Mouse (Mus musculus): ENCODE data around the gene Cdk13. TPM values are rescaled to one million over a fixed set of nuclear protein-coding genes. Genes with fewer than 3 reads are reported as not detected.
A peak's percentile ranks its signal among the peaks of the same experiment; 100 is the strongest.

Cdk13 gene
- total RNA-seq (2014; rRNA removed) (105 and 108 TPM in 2 replicates), polyA plus RNA-seq (2015; fragmentation: Nextera tagmentation; extraction: Ambion mirVana) (11.6 and 11.7 TPM in 2 replicates)

DNA sequence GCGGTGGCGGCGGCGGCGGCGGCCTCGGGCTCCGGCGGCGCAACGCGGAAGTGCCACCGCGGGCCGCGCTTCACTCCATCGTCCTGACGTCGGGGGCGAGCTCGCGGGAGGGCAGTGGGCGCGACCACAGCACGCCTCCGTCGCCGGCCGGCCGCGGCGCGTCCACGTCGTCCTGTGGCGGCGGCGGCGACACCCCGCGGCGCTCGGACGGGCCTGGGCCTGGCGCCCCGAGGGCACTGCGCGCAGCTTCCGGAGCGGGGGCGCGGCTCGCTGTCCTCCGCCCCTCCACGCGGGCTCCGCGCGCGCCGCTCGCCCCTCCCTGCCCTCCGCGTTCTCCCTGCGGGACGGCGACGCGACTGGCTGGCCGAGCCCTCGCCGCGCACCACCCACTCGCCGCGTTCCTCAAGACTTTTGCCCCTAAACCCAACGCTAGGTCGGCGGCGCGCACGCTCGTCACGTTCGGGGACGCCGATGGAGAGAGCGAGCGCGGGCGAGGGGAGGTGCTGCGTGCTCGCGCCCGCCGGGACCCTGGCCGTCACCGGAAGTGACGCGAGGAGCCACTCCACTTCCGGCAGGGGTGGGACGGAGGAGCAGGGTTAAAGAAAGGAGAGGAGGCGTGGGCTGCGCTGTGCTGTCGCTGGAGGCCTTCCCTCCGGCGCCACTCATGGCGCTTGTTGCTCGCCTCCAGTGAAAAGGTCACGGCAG lies at the start of gene Cdk13:
Cdk13 (minus strand) TSS at position 189 of the 705 bp plus-strand sequence.
- peak; percentile 97 for ATAC-seq
- Histone ChIP-seq H3K4me2 (ENCODE audit: low read depth, low read length) (peak within 1 kb of the TSS; percentile 89), H3K4me1 (ENCODE audit: insufficient read depth, low read length) (peaks cover 8% of the 10 kb centered on the region), H3K4me3 (ENCODE audit: low read length) (peak within 1 kb of the TSS; percentile 98), H3K36me3 (ENCODE audit: insufficient read depth, low read length) (no peaks in the 10 kb centered on the region), H3K27me3 (ENCODE audit: insufficient read depth, low read length) (no peaks in the 10 kb centered on the region), H3K9ac (replicated peaks; ENCODE audit: low read length) (peak within 1 kb of the TSS; percentile 96), H3K9me3 (ENCODE audit: low read length) (no peaks in the 10 kb centered on the region), H3K27ac (peak within 1 kb of the TSS; percentile 98)
- no peak for TF ChIP-seq CTCF (IDR thresholded peaks at IDR 0.05; ENCODE audit: low read depth)
- WGBS, result under 1% methylated on average over 72 of the region's 110 CpGs
- peak; percentile 99 for DNase-seq (ENCODE audit: low spot score)

DNA sequence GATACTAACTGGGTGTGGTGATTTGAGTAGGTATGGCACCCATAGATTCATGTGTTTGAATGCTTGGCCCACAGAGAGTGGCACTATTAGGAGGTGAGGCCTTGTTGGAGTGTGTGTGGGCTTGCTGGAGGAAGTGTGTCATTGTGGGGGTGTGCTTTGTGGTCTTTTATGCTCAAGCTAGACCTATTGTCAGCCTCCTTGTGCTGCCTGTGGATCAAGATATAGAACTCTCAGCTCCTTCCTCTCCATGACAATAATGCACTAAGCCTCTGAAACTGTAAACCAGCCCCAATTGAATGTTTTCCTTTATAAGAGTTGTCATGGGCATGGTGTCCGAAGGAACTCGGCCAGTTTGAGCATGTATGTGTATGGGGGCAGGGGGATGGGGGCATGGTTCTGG lies 38.4 kb upstream of the Cdk13 start:
- TF ChIP-seq CTCF (IDR thresholded peaks at IDR 0.05; ENCODE audit: low read depth), result no peak
- H3K4me3 ChIP-seq (ENCODE audit: low read length), result no peak overlapping the region

DNA sequence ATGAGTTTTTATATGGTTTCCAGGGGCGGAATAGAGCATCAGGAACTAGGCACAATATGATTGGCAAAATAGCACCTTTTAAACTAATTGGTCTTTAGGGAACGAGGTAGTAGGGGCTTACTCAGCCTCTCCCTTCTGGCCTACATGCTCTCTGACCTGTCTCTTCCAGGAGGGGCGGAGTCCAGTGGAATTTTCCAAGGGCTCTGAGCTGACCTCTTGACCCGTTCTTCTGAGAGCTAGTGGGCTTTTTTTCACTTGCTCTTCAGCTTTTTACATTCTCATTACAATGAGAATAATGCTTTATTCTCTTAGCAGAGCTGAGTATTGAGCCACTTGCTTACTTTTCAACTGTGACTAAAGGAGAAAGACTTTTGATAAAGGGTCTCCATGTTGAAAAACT lies 37.9 kb upstream of the Cdk13 start:
- Histone ChIP-seq H3K36me3 (ENCODE audit: insufficient read depth, low read length) (no peaks in the 10 kb centered on the region), H3K9ac (replicated peaks; ENCODE audit: low read length) (no peak overlapping the region), H3K4me2 (ENCODE audit: low read depth, low read length) (no peak overlapping the region), H3K27me3 (ENCODE audit: insufficient read depth, low read length) (no peaks in the 10 kb centered on the region), H3K9me3 (ENCODE audit: low read length) (no peaks in the 10 kb centered on the region), H3K27ac (no peak overlapping the region), H3K4me1 (ENCODE audit: insufficient read depth, low read length) (no peaks in the 10 kb centered on the region), H3K4me3 (ENCODE audit: low read length) (no peak overlapping the region)
- ATAC-seq, result no peak
- no peak for TF ChIP-seq CTCF (IDR thresholded peaks at IDR 0.05; ENCODE audit: low read depth)
- WGBS, result 37% methylated on average over 4 of the region's 4 CpGs
- no peak for DNase-seq (ENCODE audit: low spot score)

More for the DNA sequence above, 38.4 kb upstream of the Cdk13 start:
- Histone ChIP-seq H3K27me3 (ENCODE audit: insufficient read depth, low read length) (no peaks in the 10 kb centered on the region), H3K9ac (replicated peaks; ENCODE audit: low read length) (no peak overlapping the region), H3K36me3 (ENCODE audit: insufficient read depth, low read length) (no peaks in the 10 kb centered on the region), H3K27ac (no peak overlapping the region), H3K9me3 (ENCODE audit: low read length) (no peaks in the 10 kb centered on the region), H3K4me1 (ENCODE audit: insufficient read depth, low read length) (no peaks in the 10 kb centered on the region), H3K4me2 (ENCODE audit: low read depth, low read length) (no peak overlapping the region)
- ATAC-seq (no peak), DNase-seq (ENCODE audit: low spot score) (no peak)
- 80% methylated on average over 2 of the region's 2 CpGs for WGBS

DNA sequence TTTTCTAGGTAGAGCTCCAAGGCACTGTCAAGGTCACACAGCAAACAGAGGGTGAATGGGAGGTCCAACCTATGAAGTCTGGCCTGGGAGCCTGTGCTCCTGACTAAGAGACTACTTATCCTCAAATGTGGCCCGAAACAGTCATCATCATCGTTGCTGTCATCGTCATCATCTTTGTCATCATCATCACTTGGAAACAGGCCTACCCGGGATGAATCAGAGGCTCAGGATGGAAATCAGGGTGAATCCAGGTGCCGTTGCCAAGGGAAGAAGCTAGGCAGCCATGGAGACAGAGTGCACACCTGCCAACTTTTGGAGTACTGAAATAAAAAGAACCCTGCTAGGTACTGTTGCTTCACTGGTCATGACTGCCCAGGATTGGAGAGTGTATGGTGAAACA lies 34.2 kb upstream of the Cdk13 start:
- Histone ChIP-seq H3K4me1 (ENCODE audit: insufficient read depth, low read length) (no peaks in the 10 kb centered on the region), H3K27ac (no peak overlapping the region), H3K9ac (replicated peaks; ENCODE audit: low read length) (no peak overlapping the region), H3K4me3 (ENCODE audit: low read length) (no peak overlapping the region), H3K4me2 (ENCODE audit: low read depth, low read length) (no peak overlapping the region), H3K36me3 (ENCODE audit: insufficient read depth, low read length) (no peaks in the 10 kb centered on the region), H3K9me3 (ENCODE audit: low read length) (no peaks in the 10 kb centered on the region), H3K27me3 (ENCODE audit: insufficient read depth, low read length) (no peaks in the 10 kb centered on the region)
- no peak for TF ChIP-seq CTCF (IDR thresholded peaks at IDR 0.05; ENCODE audit: low read depth)
- ATAC-seq, result no peak
- no peak for DNase-seq (ENCODE audit: low spot score)
- WGBS, result 93% methylated on average over 5 of the region's 5 CpGs

- no peaks in the 10 kb centered on the region for H3K9me3 ChIP-seq (ENCODE audit: low read length)
- ATAC-seq, result peak; percentile 78
- peak; percentile 82 for DNase-seq (ENCODE audit: low spot score)
Measured at GRCm38 (mm10) chr13:17838484-17838851, 33.6 kb upstream of the Cdk13 start.

DNA sequence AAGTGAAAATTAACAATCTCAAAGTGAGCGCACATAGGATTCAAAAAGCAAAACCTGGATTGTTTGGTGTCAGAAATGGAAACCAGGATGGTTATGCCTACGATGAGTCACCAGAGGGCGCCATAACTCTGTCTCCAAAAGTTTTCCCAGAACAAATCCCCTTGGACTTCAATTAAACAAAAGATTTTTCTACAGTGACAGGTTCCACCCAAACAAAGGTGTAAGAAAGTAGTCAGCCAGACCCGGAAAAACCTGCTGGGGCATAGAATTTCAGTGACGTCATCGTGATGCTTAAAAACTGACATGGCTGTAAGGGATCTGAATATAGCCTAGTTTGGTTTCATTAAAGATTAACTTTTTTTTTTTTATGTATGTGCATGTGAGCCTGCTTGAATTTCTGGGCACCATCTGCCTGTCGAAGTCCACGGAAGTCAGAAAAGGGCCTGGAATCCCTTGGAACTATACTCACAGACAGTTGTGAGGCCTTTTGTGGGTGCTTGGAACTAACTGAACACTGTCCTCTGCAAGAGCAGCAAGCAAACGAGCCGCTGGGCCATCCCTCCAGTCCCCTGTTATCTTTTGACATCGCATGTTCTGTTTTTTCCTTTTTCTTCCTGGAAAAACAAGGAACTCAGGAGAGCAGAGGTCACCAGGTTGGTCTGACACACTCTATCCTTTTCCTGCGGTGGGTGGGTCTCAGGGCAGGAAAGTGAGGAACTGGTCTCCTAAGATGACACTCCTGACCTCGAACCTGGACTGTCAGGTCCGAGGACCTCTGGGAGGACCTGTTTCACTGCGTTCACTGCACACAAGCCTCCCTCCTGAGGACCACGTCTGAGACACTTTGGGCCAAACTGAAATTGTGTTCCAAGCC lies 33.0 kb upstream of the Cdk13 start:
- H3K36me3 ChIP-seq (ENCODE audit: insufficient read depth, low read length), result no peaks in the 10 kb centered on the region
- peak; percentile 80 for TF ChIP-seq CTCF (IDR thresholded peaks at IDR 0.05; ENCODE audit: low read depth)
- no peak overlapping the region for H3K9ac ChIP-seq (replicated peaks; ENCODE audit: low read length)
- H3K4me3 ChIP-seq (ENCODE audit: low read length), result no peak overlapping the region
- H3K9me3 ChIP-seq (ENCODE audit: low read length), result no peaks in the 10 kb centered on the region
- H3K4me2 ChIP-seq (ENCODE audit: low read depth, low read length), result no peak overlapping the region
- DNase-seq (ENCODE audit: low spot score) (peak; percentile 67), ATAC-seq (peak; percentile 56; the same call in 1 of the 2 replicates)
- H3K4me1 ChIP-seq (ENCODE audit: insufficient read depth, low read length), result no peaks in the 10 kb centered on the region
- WGBS, result 40% methylated on average over 16 of the region's 16 CpGs
- no peaks in the 10 kb centered on the region for H3K27me3 ChIP-seq (ENCODE audit: insufficient read depth, low read length)
- H3K27ac ChIP-seq, result no peak overlapping the region

More at GRCm38 (mm10) chr13:17838484-17838851, 33.6 kb upstream of the Cdk13 start:
- H3K36me3 ChIP-seq (ENCODE audit: insufficient read depth, low read length), result no peaks in the 10 kb centered on the region
- no peaks in the 10 kb centered on the region for H3K4me1 ChIP-seq (ENCODE audit: insufficient read depth, low read length)
- WGBS, result 31% methylated on average over 4 of the region's 4 CpGs
- H3K27ac ChIP-seq, result no peak overlapping the region
- H3K27me3 ChIP-seq (ENCODE audit: insufficient read depth, low read length), result no peaks in the 10 kb centered on the region
- H3K4me2 ChIP-seq (ENCODE audit: low read depth, low read length), result no peak overlapping the region
- H3K9ac ChIP-seq (replicated peaks; ENCODE audit: low read length), result no peak overlapping the region
- H3K4me3 ChIP-seq (ENCODE audit: low read length), result no peak overlapping the region
- TF ChIP-seq CTCF (IDR thresholded peaks at IDR 0.05; ENCODE audit: low read depth), result peak; percentile 73
